ENCODE assay signal across 9 mouse cellular contexts in genomic region chr10:121585056-121585790, GRCm38 (mm10). TPM values are rescaled to one million over a fixed set of nuclear protein-coding genes. Genes with fewer than 3 reads are reported as not detected.
A peak's percentile ranks its signal among the peaks of the same experiment; 100 is the strongest.
DNase-seq lines count a peak whose midpoint lies in the region; ATAC-seq and TF ChIP-seq lines count a peak whose summit lies in the region.
"Had no signal": no experiment of that assay in that cellular context is flagged by ENCODE, and none has a peak within 500 bp of the region (broad histone marks: within the 10 kb centered on the region; RNA-seq: fewer than 3 reads in every experiment).

No protein-coding gene starts in this region.

- no peak for TF ChIP-seq POLR2A in MEL (IDR thresholded peaks at IDR 0.05; ENCODE audit: control insufficient read depth in 1 of 2, insufficient read depth in 1 of 2, low read depth in 1 of 2, low read length in 2 of 2, poor library complexity in 1 of 2)

- TF ChIP-seq EP300 in MEL (IDR thresholded peaks at IDR 0.05; ENCODE audit: low read depth in 1 of 2, low read length in 2 of 2) = peak; percentile 3 to 37; a peak in 2 of 4 replicates

- DNase-seq in CD4-positive, CD25-positive, alpha-beta regulatory T cell, adult 2 months (ENCODE audit: low read depth, low spot score) = peak; percentile 14
- DNase-seq in MEL (ENCODE audit: low read depth, low spot score) = peak; percentile 80
- no peak for DNase-seq in hindbrain, embryonic 10.5 days (ENCODE audit: low spot score)
- no peak for DNase-seq in thymus, postnatal 4 days
- DNase-seq in urinary bladder, postnatal 4 days (ENCODE audit: low spot score in 2 of 2) = no peak
- DNase-seq: gastrocnemius, postnatal 14 days had no signal

- WGBS in hindbrain, embryonic 10.5 days = 93% methylated on average over 20 of the region's 20 CpGs

- peaks cover 8 to 9% of the 10 kb centered on the region in 2 experiments for H3K4me1 ChIP-seq in MEL (ENCODE audit: control insufficient read depth in 1 of 2, insufficient read depth in 2 of 2, low read length in 2 of 2)
- peaks cover 13% of the 10 kb centered on the region for H3K4me1 ChIP-seq in hindbrain, embryonic 10.5 days (replicated peaks)

- no peak for TF ChIP-seq RAD21 in MEL (IDR thresholded peaks at IDR 0.05; ENCODE audit: low read depth, low read length)

- H3K9ac ChIP-seq in MEL (ENCODE audit: control insufficient read depth, low read depth, low read length, poor library complexity, severe bottlenecking) = peak overlapping the region; percentile 90; the same call in 1 of the 2 replicates

- peak overlapping the region; percentile 70 to 93 for H3K4me3 ChIP-seq in MEL (ENCODE audit: control insufficient read depth in 1 of 2, insufficient read depth in 1 of 2, low read depth in 2 of 2, low read length in 2 of 2)
- peak overlapping the region; percentile 83 for H3K4me3 ChIP-seq in hindbrain, embryonic 10.5 days

- H3K79me2 ChIP-seq in MEL (ENCODE audit: control insufficient read depth, insufficient read depth, low read length, poor library complexity) = peaks cover 12% of the 10 kb centered on the region

- H3K36me3 ChIP-seq in MEL (ENCODE audit: control insufficient read depth in 1 of 2, insufficient read depth in 2 of 2, low read length in 2 of 2) = peaks cover 3 to 13% of the 10 kb centered on the region in 2 experiments
- peaks cover 51% of the 10 kb centered on the region for H3K36me3 ChIP-seq in hindbrain, embryonic 10.5 days

- no peaks in the 10 kb centered on the region for H3K9me3 ChIP-seq in MEL (replicated peaks; ENCODE audit: insufficient read depth, low read length)
- H3K9me3 ChIP-seq in hindbrain, embryonic 10.5 days = no peaks in the 10 kb centered on the region

- TF ChIP-seq CTCF in MEL (IDR thresholded peaks at IDR 0.05 in 2 of 3, conservative IDR thresholded peaks at IDR 0.05 in 1 of 3; ENCODE audit: control insufficient read depth in 1 of 3, insufficient read depth in 1 of 3, low read depth in 2 of 3, low read length in 3 of 3, poor library complexity in 1 of 3, severe bottlenecking in 1 of 3) = no peak

- ATAC-seq in CD4-positive, CD25-positive, alpha-beta regulatory T cell, adult 4 months = no peak
- ATAC-seq in megakaryocyte, adult 5-6 weeks (ENCODE audit: poor library complexity, severe bottlenecking) = 0 out of 2 replicates have a peak, but pooled peaks have one; percentile 2
- ATAC-seq in frontal cortex, adult (ENCODE audit: low TSS enrichment) = no peak

- no peaks in the 10 kb centered on the region for H3K27me3 ChIP-seq in MEL (ENCODE audit: control insufficient read depth in 1 of 2, insufficient read depth in 2 of 2, low read length in 2 of 2)
- H3K27me3 ChIP-seq in hindbrain, embryonic 10.5 days (ENCODE audit: insufficient read depth, poor library complexity, severe bottlenecking) = no peaks in the 10 kb centered on the region

- H3K27ac ChIP-seq in MEL (ENCODE audit: control insufficient read depth, low read depth, low read length) = peak overlapping the region; percentile 46
- H3K27ac ChIP-seq in hindbrain, embryonic 10.5 days = no peak overlapping the region

TF ChIP-seq in MEL, 35 proteins besides CTCF, POLR2A, EP300 and RAD21:
- TF ChIP-seq UBTF (IDR thresholded peaks at IDR 0.05; ENCODE audit: borderline replicate concordance, insufficient read depth, low read depth, low read length) = no peak
- peak; percentile 27; the same call in 1 of the 2 replicates for TF ChIP-seq BHLHE40 (IDR thresholded peaks at IDR 0.05; ENCODE audit: borderline replicate concordance, low read depth, low read length)
- TF ChIP-seq GABPA (IDR thresholded peaks at IDR 0.05; ENCODE audit: low read depth, low read length) = no peak
- no peak for TF ChIP-seq MEF2A (IDR thresholded peaks at IDR 0.05; ENCODE audit: extremely low read depth, insufficient replicate concordance, low read depth, low read length, poor library complexity, severe bottlenecking)
- peak; percentile 51; the same call in 1 of the 2 replicates for TF ChIP-seq NRF1 (IDR thresholded peaks at IDR 0.05; ENCODE audit: insufficient read depth, low read depth, low read length, poor library complexity, severe bottlenecking)
- 0 out of 2 replicates have a peak, but pooled peaks have one; percentile 54 for TF ChIP-seq RCOR1 (IDR thresholded peaks at IDR 0.05; ENCODE audit: low read depth, low read length)
- no peak for TF ChIP-seq CHD2 (IDR thresholded peaks at IDR 0.05; ENCODE audit: low read length)
- TF ChIP-seq TCF12 (IDR thresholded peaks at IDR 0.05; ENCODE audit: low read depth, low read length) = no peak
- no peak for TF ChIP-seq TAL1 (IDR thresholded peaks at IDR 0.05; ENCODE audit: low read length)
- no peak for TF ChIP-seq USF2 (IDR thresholded peaks at IDR 0.05; ENCODE audit: borderline replicate concordance in 1 of 2, insufficient read depth in 1 of 2, low read depth in 1 of 2, low read length in 2 of 2)
- TF ChIP-seq SIN3A (IDR thresholded peaks at IDR 0.05; ENCODE audit: low read length) = 0 out of 2 replicates have a peak, but pooled peaks have one; percentile 23
- peak; percentile 44; the same call in 1 of the 2 replicates for TF ChIP-seq MYB (IDR thresholded peaks at IDR 0.05; ENCODE audit: low read depth, low read length)
- TF ChIP-seq USF1 (IDR thresholded peaks at IDR 0.05; ENCODE audit: low read depth, low read length) = no peak
- peak; percentile 28; the same call in 1 of the 2 replicates for TF ChIP-seq CHD1 (IDR thresholded peaks at IDR 0.05; ENCODE audit: low read depth, low read length)
- TF ChIP-seq JUND (IDR thresholded peaks at IDR 0.05; ENCODE audit: low read depth, low read length) = no peak
- TF ChIP-seq MXI1 (IDR thresholded peaks at IDR 0.05; ENCODE audit: low read depth, low read length) = peak; percentile 58
- no peak for TF ChIP-seq TBP (IDR thresholded peaks at IDR 0.05; ENCODE audit: low read depth, low read length)
- TF ChIP-seq SMC3 (IDR thresholded peaks at IDR 0.05; ENCODE audit: low read depth, low read length) = no peak
- TF ChIP-seq ZMIZ1 (IDR thresholded peaks at IDR 0.05; ENCODE audit: low read depth, low read length) = no peak
- TF ChIP-seq ZNF384 (IDR thresholded peaks at IDR 0.05; ENCODE audit: low read depth, low read length) = no peak
- no peak for TF ChIP-seq HCFC1 (IDR thresholded peaks at IDR 0.05; ENCODE audit: low read depth, low read length)
- TF ChIP-seq GATA1 (IDR thresholded peaks at IDR 0.05; ENCODE audit: low read depth, low read length) = peak; percentile 69
- TF ChIP-seq ZKSCAN1 (IDR thresholded peaks at IDR 0.05; ENCODE audit: low read depth, low read length) = no peak
- TF ChIP-seq MYC (IDR thresholded peaks at IDR 0.05; ENCODE audit: low read depth, low read length) = 0 out of 2 replicates have a peak, but pooled peaks have one; percentile 39
- 0 out of 2 replicates have a peak, but pooled peaks have one; percentile 35 for TF ChIP-seq ELF1 (IDR thresholded peaks at IDR 0.05; ENCODE audit: low read depth, low read length)
- TF ChIP-seq ETS1 (IDR thresholded peaks at IDR 0.05; ENCODE audit: low read depth, low read length) = peak; percentile 66
TF ChIP-seq in MEL: peak in this region for 11.

RNA-seq across cellular contexts. Expression of gene Tbk1, which starts 1.4 kb away (rescaled TPM):
- 100 to 1,000 TPM in 1 of 2 experiments, 10 to 100 TPM in 1; 86.5 to 118 TPM for polyA plus RNA-seq in CD4-positive, CD25-positive, alpha-beta regulatory T cell, adult 4 months (2017; shearing (Covaris generic))
- total RNA-seq in MEL (2012; rRNA removed) = 18.0 and 21.5 TPM in 2 replicates
- polyA plus RNA-seq in MEL (2012; ENCODE audit: insufficient read depth in 1 of 2, insufficient read length in 2 of 2, low read depth in 1 of 2, low replicate concordance in 2 of 2, missing spikeins in 1 of 2) = 10 to 100 TPM in 1 of 2 experiments, not detected in 1; 31.1 TPM
- 29.7 and 30.6 TPM in 2 replicates for polyA plus RNA-seq in hindbrain, embryonic 10.5 days (2016; fragmentation: Nextera tagmentation; extraction: Ambion mirVana)
- 41.2 and 43.3 TPM in 2 replicates for total RNA-seq in megakaryocyte, adult 5-6 weeks (2015)
- 91.2 and 91.3 TPM in 2 replicates for total RNA-seq in megakaryocyte, adult 5-6 weeks (2017)

RNA-seq across cellular contexts. Expression of gene Xpot, which starts 40.9 kb away (rescaled TPM):
- polyA plus RNA-seq in CD4-positive, CD25-positive, alpha-beta regulatory T cell, adult 4 months (2017; shearing (Covaris generic)) = 10 to 100 TPM; 14.3 to 20.0 TPM
- 154 and 182 TPM in 2 replicates for total RNA-seq in MEL (2012; rRNA removed)
- polyA plus RNA-seq in MEL (2012; ENCODE audit: insufficient read depth in 1 of 2, insufficient read length in 2 of 2, low read depth in 1 of 2, low replicate concordance in 2 of 2, missing spikeins in 1 of 2) = 100 to 1,000 TPM; 122 to 304 TPM
- polyA plus RNA-seq in hindbrain, embryonic 10.5 days (2016; fragmentation: Nextera tagmentation; extraction: Ambion mirVana) = 42.4 and 51.5 TPM in 2 replicates
- total RNA-seq in megakaryocyte, adult 5-6 weeks (2015) = 29.7 and 34.3 TPM in 2 replicates
- 24.4 and 37.1 TPM in 2 replicates for total RNA-seq in megakaryocyte, adult 5-6 weeks (2017)

RNA-seq across cellular contexts. Expression of gene D930020B18Rik, which starts 56.2 kb away (rescaled TPM):
- polyA plus RNA-seq in CD4-positive, CD25-positive, alpha-beta regulatory T cell, adult 4 months (2017; shearing (Covaris generic)) = under 1 TPM; 0.59 to 0.81 TPM
- total RNA-seq in MEL (2012; rRNA removed) = 0.46 and 0.65 TPM in 2 replicates
- polyA plus RNA-seq in MEL (2012; ENCODE audit: insufficient read depth in 1 of 2, insufficient read length in 2 of 2, low read depth in 1 of 2, low replicate concordance in 2 of 2, missing spikeins in 1 of 2) = under 1 TPM in 1 of 2 experiments, not detected in 1; 0.61 TPM
- 0.11 TPM in 1 of 2 replicates, not detected in the other for polyA plus RNA-seq in hindbrain, embryonic 10.5 days (2016; fragmentation: Nextera tagmentation; extraction: Ambion mirVana)
- not detected in 2 replicates for total RNA-seq in megakaryocyte, adult 5-6 weeks (2015)
- total RNA-seq in megakaryocyte, adult 5-6 weeks (2017) = 0.33 TPM in 1 of 2 replicates, not detected in the other
- total RNA-seq: gastrocnemius, postnatal 14 days had no signal

Comparison
In these comparisons a context has a peak if more than half of its experiments do, and no peak if none do; other contexts are left out.
1. DNase-seq: peak in CD4-positive, CD25-positive, alpha-beta regulatory T cell, adult 2 months (single experiment) and MEL (single experiment); none in hindbrain, embryonic 10.5 days (single experiment), thymus, postnatal 4 days (single experiment) and urinary bladder, postnatal 4 days (0 of 2).